In the genomic region with DNA sequence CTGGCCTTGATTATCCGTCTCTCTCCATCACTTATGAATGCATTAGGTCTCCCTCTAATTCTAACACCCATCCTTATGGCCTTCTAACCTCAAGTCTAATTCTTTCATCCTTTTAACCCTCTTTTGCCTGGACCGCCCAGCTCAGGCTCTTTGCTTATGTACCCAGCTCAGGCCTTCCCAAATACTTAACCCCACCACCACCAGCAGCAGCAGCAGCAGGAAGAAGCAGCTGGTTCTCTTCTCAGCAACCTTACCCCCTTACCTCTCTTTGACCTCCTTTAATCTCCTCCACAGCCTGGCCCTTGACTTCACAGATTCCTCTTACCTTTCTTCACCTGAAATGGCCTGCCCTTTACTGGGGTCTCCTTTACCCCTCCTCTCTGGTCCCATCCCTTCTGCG, we compare ENCODE assay signal across 8 mouse cellular contexts.
DNase-seq lines count a peak whose midpoint lies in the region; ATAC-seq and TF ChIP-seq lines count a peak whose summit lies in the region.

No protein-coding gene starts in this region.

- peak overlapping the region; percentile 68 for H3K4me2 ChIP-seq in limb, embryonic 13.5 days (replicated peaks)
- H3K4me2 ChIP-seq in stomach, embryonic 15.5 days = peak overlapping the region; percentile 57

- TF ChIP-seq POLR2A in thymus, adult 2 months (IDR thresholded peaks at IDR 0.05; ENCODE audit: control insufficient read depth, extremely low read depth, insufficient read depth, low read length, poor library complexity) = no peak

- H3K4me1 ChIP-seq in thymus, adult 2 months (replicated peaks; ENCODE audit: control insufficient read depth, insufficient read depth, low read length) = peaks cover 21% of the 10 kb centered on the region
- H3K4me1 ChIP-seq in limb, embryonic 13.5 days = peaks cover 28% of the 10 kb centered on the region
- H3K4me1 ChIP-seq in stomach, embryonic 15.5 days = peaks cover 17% of the 10 kb centered on the region

- peak overlapping the region; percentile 48 for H3K9ac ChIP-seq in limb, embryonic 13.5 days
- no peak overlapping the region for H3K9ac ChIP-seq in stomach, embryonic 15.5 days

- H3K27ac ChIP-seq in thymus, adult 2 months (ENCODE audit: control insufficient read depth, insufficient read depth, low read length) = peak overlapping the region; percentile 24; the same call in 1 of the 2 replicates
- H3K27ac ChIP-seq in limb, embryonic 13.5 days = no peak overlapping the region
- no peak overlapping the region for H3K27ac ChIP-seq in stomach, embryonic 15.5 days

- peaks cover 5% of the 10 kb centered on the region; the same call in 1 of the 2 replicates for H3K27me3 ChIP-seq in thymus, adult 2 months (ENCODE audit: control insufficient read depth, insufficient read depth, low read length)
- H3K27me3 ChIP-seq in limb, embryonic 13.5 days = peaks cover 97% of the 10 kb centered on the region
- H3K27me3 ChIP-seq in stomach, embryonic 15.5 days (replicated peaks) = peaks cover 48% of the 10 kb centered on the region

- TF ChIP-seq CTCF in thymus, adult 2 months (IDR thresholded peaks at IDR 0.05; ENCODE audit: borderline replicate concordance, control insufficient read depth, extremely low read depth, insufficient read depth, low read length, poor library complexity) = no peak

- 51% methylated on average over 3 of the region's 3 CpGs for WGBS in thymus, adult 2 months
- WGBS in limb, embryonic 13.5 days = 22% methylated on average over 3 of the region's 3 CpGs
- WGBS in stomach, embryonic 15.5 days = 43% methylated on average over 3 of the region's 3 CpGs

- no peak for ATAC-seq in limb, embryonic 13.5 days (ENCODE audit: low FRiP score, low read depth)
- no peak for ATAC-seq in stomach, embryonic 15.5 days (ENCODE audit: insufficient read depth, low FRiP score, low read depth)

- no peaks in the 10 kb centered on the region for H3K9me3 ChIP-seq in limb, embryonic 13.5 days
- no peaks in the 10 kb centered on the region for H3K9me3 ChIP-seq in stomach, embryonic 15.5 days

- H3K36me3 ChIP-seq in thymus, adult 2 months (ENCODE audit: control insufficient read depth, insufficient read depth, low read length) = no peaks in the 10 kb centered on the region
- no peaks in the 10 kb centered on the region for H3K36me3 ChIP-seq in limb, embryonic 13.5 days
- no peaks in the 10 kb centered on the region for H3K36me3 ChIP-seq in stomach, embryonic 15.5 days

- H3K4me3 ChIP-seq in thymus, adult 2 months (ENCODE audit: control insufficient read depth, insufficient read depth, low read length) = peak overlapping the region; percentile 23
- H3K4me3 ChIP-seq in limb, embryonic 13.5 days = peak overlapping the region; percentile 39
- peak overlapping the region; percentile 30 for H3K4me3 ChIP-seq in stomach, embryonic 15.5 days (replicated peaks)

- DNase-seq in cerebellum, adult 8-10 months = peak; percentile 36
- no peak for DNase-seq in cerebellum, adult 11 months
- no peak for DNase-seq in thymus, adult 2 months
- no peak for DNase-seq in thymus, adult 18-20 months
- no peak for DNase-seq in spleen, postnatal 36 days (ENCODE audit: low spot score in 2 of 2)
- DNase-seq in kidney, postnatal 36 days = no peak
